Mouse (Mus musculus) megakaryocyte progenitor cell, adult 5-6 weeks (primary cell): ENCODE measurements around the gene Tmem177. TPM values are rescaled to one million over a fixed set of nuclear protein-coding genes. Genes with fewer than 3 reads are reported as not detected.

Experiments
- ATAC-seq: replicated peaks from 2 replicates; pipeline ENCODE4 v1.8.0; 2016; ENCODE audit warnings: mild to moderate bottlenecking, moderate TSS enrichment, inconsistent platforms; ENCODE audit not compliant: poor library complexity
- total RNA-seq, 2 experiments: library from RNA; stranded (forward) in 1 of 2; stranded (reverse) in 1 of 2; fragments of 157-497, 149-512 nt in 1 of 2; fragments of 200-1000 nt in 1 of 2; gene quantifications; 2 replicates each; pipeline versions ENCODE4 v1.2.3 to v1.2.4; 2015 to 2017

Gene Tmem177
- total RNA-seq (2015) (3.8 and 4.0 TPM in 2 replicates), total RNA-seq (2017) (2.0 and 4.7 TPM in 2 replicates)

GRCm38 (mm10) chr1:119912953-119913814 is at the start of gene Tmem177:
TSS of gene Tmem177 (minus strand) at chr1:119913208.
- peak; percentile 94 for ATAC-seq

GRCm38 (mm10) chr1:119959920-119960319 is 46.9 kb upstream of the Tmem177 start:
- ATAC-seq = no peak

GRCm38 (mm10) chr1:119959464-119959863 is 46.5 kb upstream of the Tmem177 start:
- no peak for ATAC-seq

GRCm38 (mm10) chr1:119957716-119958222 is 44.8 kb upstream of the Tmem177 start:
- ATAC-seq = no peak

GRCm38 (mm10) chr1:119954680-119955079 is 41.7 kb upstream of the Tmem177 start:
- ATAC-seq = no peak

- no peak for ATAC-seq
These were observed 40.4 kb upstream of the Tmem177 start for GRCm38 (mm10) chr1:119953456-119953855.

GRCm38 (mm10) chr1:119950086-119950485 is 37.1 kb upstream of the Tmem177 start:
- ATAC-seq = no peak

GRCm38 (mm10) chr1:119936861-119937260 is 23.9 kb upstream of the Tmem177 start:
- no peak for ATAC-seq

GRCm38 (mm10) chr1:119931421-119932150 is 18.6 kb upstream of the Tmem177 start:
- no peak for ATAC-seq

GRCm38 (mm10) chr1:119929715-119930114 is 16.7 kb upstream of the Tmem177 start:
- ATAC-seq = peak; percentile 76

GRCm38 (mm10) chr1:119919299-119919698 is 6.3 kb upstream of the Tmem177 start:
- ATAC-seq = peak; percentile 90

GRCm38 (mm10) chr1:119916823-119917371 is 3.9 kb upstream of the Tmem177 start:
- ATAC-seq = no peak

GRCm38 (mm10) chr1:119907206-119907748 is 5.7 kb downstream of the Tmem177 start:
- ATAC-seq = no peak

GRCm38 (mm10) chr1:119903231-119903620 is 9.8 kb downstream of the Tmem177 start:
- ATAC-seq = 0 out of 2 replicates have a peak, but pooled peaks have one; percentile 20

GRCm38 (mm10) chr1:119902551-119903230 is 10.3 kb downstream of the Tmem177 start:
- ATAC-seq = no peak

- no peak for ATAC-seq
These were observed 13.5 kb downstream of the Tmem177 start for GRCm38 (mm10) chr1:119899195-119900123.

GRCm38 (mm10) chr1:119894936-119895335 is 18.1 kb downstream of the Tmem177 start:
- peak; percentile 92 for ATAC-seq

- ATAC-seq = no peak
These were observed 19.4 kb downstream of the Tmem177 start for GRCm38 (mm10) chr1:119893600-119893999.

- ATAC-seq = peak; percentile 33; the same call in 1 of the 2 replicates
These were observed 20.1 kb downstream of the Tmem177 start for GRCm38 (mm10) chr1:119892933-119893332.
